Mouse (Mus musculus) liver, embryonic 14.5 days (tissue): ENCODE results near the gene Hspa12b.

Experiments used
- CTCF ChIP-seq: IDR thresholded peaks from 2 replicates; pipeline ENCODE4 v1.5.1; 2016; ENCODE audit warnings: antibody characterized with exemption, low read depth, control low read depth
- EP300 ChIP-seq: IDR thresholded peaks from 2 replicates; pipeline ENCODE4 v1.6.1; 2016; ENCODE audit warnings: antibody characterized with exemption, low read depth

DNA sequence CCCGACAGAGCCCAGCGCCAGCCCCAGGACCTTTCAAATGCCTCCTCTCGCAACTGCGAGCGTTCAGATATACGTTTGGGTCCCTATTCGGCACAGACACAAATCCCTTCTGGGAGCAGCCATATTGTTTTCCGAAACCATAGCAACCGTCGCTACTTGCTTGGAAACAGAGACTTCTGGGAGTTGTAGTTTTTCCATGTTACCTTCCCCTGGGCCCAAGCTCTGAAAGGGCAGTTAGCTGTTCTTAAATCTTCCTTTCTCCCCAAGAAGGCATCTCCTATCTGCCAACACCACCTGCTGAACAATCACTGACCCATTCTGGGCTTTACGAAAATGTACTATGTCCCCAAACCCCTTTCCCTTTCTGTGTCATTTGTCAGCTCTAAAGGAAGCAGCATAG lies 47.6 kb downstream of the Hspa12b start:
- TF ChIP-seq CTCF (no peak), EP300 (no peak)
